Mouse (Mus musculus) midbrain, embryonic 14.5 days (tissue): Measurements from ENCODE around the gene Cc2d2a. TPM values are rescaled to one million over a fixed set of nuclear protein-coding genes. Genes with fewer than 3 reads are reported as not detected.

Experiments
- ATAC-seq: fragments of 200-750 bp; cut with Nextera tagmentation; 2 replicates; pipeline ENCODE4 v1.8.0; 2017; ENCODE audit warnings: moderate number of reproducible peaks, moderate library complexity; ENCODE audit not compliant: low FRiP score, low TSS enrichment
- DNase-seq: peaks from one replicate; pipeline ENCODE4 v3.0.0-alpha.2; 2015
- H3K27ac ChIP-seq: fragments of 300-500 bp; sonication (generic); replicated peaks from 2 replicates; pipeline ENCODE4 v1.5.1; 2014; ENCODE audit warnings: mild to moderate bottlenecking, low read depth, low read length, moderate library complexity
- H3K27me3 ChIP-seq: fragments of 300-500 bp; sonication (generic); 2 replicates; pipeline ENCODE4 v1.6.1; 2014; ENCODE audit warnings: low read length, control low read depth, mixed read lengths; ENCODE audit not compliant: control insufficient read depth, insufficient read depth
- H3K36me3 ChIP-seq: fragments of 300-500 bp; sonication (generic); 2 replicates; pipeline ENCODE4 v1.6.1; 2014; ENCODE audit warnings: low read length, control low read depth; ENCODE audit not compliant: control insufficient read depth, insufficient read depth
- H3K4me1 ChIP-seq: fragments of 300-500 bp; sonication (generic); 2 replicates; pipeline ENCODE4 v1.6.1; 2014; ENCODE audit warnings: mild to moderate bottlenecking, antibody characterized with exemption, low read length, control low read depth; ENCODE audit not compliant: control insufficient read depth, insufficient read depth
- H3K4me2 ChIP-seq: fragments of 300-500 bp; sonication (generic); 2 replicates; pipeline ENCODE4 v1.6.1; 2014; ENCODE audit warnings: mild to moderate bottlenecking, low read length, moderate library complexity
- H3K4me3 ChIP-seq: fragments of 300-500 bp; sonication (generic); replicated peaks from 2 replicates; pipeline ENCODE4 v1.5.1; 2014; ENCODE audit warnings: low read depth, low read length
- H3K9ac ChIP-seq: fragments of 300-500 bp; sonication (generic); replicated peaks from 2 replicates; pipeline ENCODE4 v1.6.1; 2014; ENCODE audit warnings: mild to moderate bottlenecking, low read length, moderate library complexity
- H3K9me3 ChIP-seq: fragments of 300-500 bp; sonication (generic); 2 replicates; pipeline ENCODE4 v1.6.1; 2016; ENCODE audit warnings: low read length, control low read depth, mixed read lengths; ENCODE audit not compliant: control insufficient read depth
- WGBS: fragments of 180-500 bp; shearing (Covaris S2); extraction: QIAGEN DNeasy Blood & Tissue Kit; methylation state at CpG from one replicate; pipeline ENCODE4 v1.1.7; 2014; 5-methylcytosine and 5-hydroxymethylcytosine counted together
- polyA plus RNA-seq: library from polyadenylated mRNA; unstranded; fragments of >200 nt; fragmentation: Nextera tagmentation; extraction: Ambion mirVana; gene quantifications from 2 replicates; pipeline ENCODE4 v1.2.1, GENCODE M21; 2014

The Cc2d2a gene
- polyA plus RNA-seq, 1 experiment from 2014 or later = 7.7 TPM

- no peak overlapping the region for H3K4me2 ChIP-seq
- no peak overlapping the region for H3K9ac ChIP-seq
- WGBS = 90% methylated on average over 2 of the region's 2 CpGs
- no peaks in the 10 kb centered on the region for H3K9me3 ChIP-seq
- DNase-seq (no peak), ATAC-seq (no peak)
- no peaks in the 10 kb centered on the region for H3K36me3 ChIP-seq
- H3K4me3 ChIP-seq = no peak overlapping the region
- peaks cover 6% of the 10 kb centered on the region for H3K4me1 ChIP-seq
- H3K27me3 ChIP-seq = no peaks in the 10 kb centered on the region
- H3K27ac ChIP-seq = no peak overlapping the region
Observed at GRCm38 (mm10) chr5:43783996-43784395, 121.8 kb downstream of the Cc2d2a start.

- no peaks in the 10 kb centered on the region for H3K36me3 ChIP-seq
- no peak overlapping the region for H3K27ac ChIP-seq
- no peak for ATAC-seq
- H3K9me3 ChIP-seq = no peaks in the 10 kb centered on the region
- 94% methylated on average over 4 of the region's 4 CpGs for WGBS
- H3K4me1 ChIP-seq = no peaks in the 10 kb centered on the region
- no peak overlapping the region for H3K4me3 ChIP-seq
- H3K9ac ChIP-seq = no peak overlapping the region
- DNase-seq = no peak
- H3K4me2 ChIP-seq = no peak overlapping the region
- H3K27me3 ChIP-seq = no peaks in the 10 kb centered on the region
Observed at GRCm38 (mm10) chr5:43786607-43787006, 124.5 kb downstream of the Cc2d2a start.

GRCm38 (mm10) chr5:43787976-43788752 is 126.0 kb downstream of the Cc2d2a start:
- no peak overlapping the region for H3K4me2 ChIP-seq
- no peaks in the 10 kb centered on the region for H3K9me3 ChIP-seq
- no peaks in the 10 kb centered on the region for H3K36me3 ChIP-seq
- no peak overlapping the region for H3K9ac ChIP-seq
- H3K4me3 ChIP-seq = no peak overlapping the region
- ATAC-seq (no peak), DNase-seq (no peak)
- WGBS = 82% methylated on average over 9 of the region's 9 CpGs
- no peaks in the 10 kb centered on the region for H3K4me1 ChIP-seq
- no peak overlapping the region for H3K27ac ChIP-seq
- H3K27me3 ChIP-seq = no peaks in the 10 kb centered on the region

Other genes with a start within 250 kb of the Cc2d2a start
- gene C1qtnf7, start 146.8 kb upstream of the Cc2d2a start, polyA plus RNA-seq = 2.1 TPM in 1 of 2 replicates, not detected in the other
- gene Bst1, start 156.5 kb downstream of the Cc2d2a start, polyA plus RNA-seq = not detected in 2 replicates
- gene Fbxl5, start 159.3 kb downstream of the Cc2d2a start, polyA plus RNA-seq = 76.2 and 102 TPM in 2 replicates
- 0.93 and 3.3 TPM in 2 replicates for gene Cd38, start 206.2 kb downstream of the Cc2d2a start, polyA plus RNA-seq